Mouse (Mus musculus) heart, postnatal 0 days (tissue): ENCODE data around the gene C87414.
"Not testable (repeated sequence)": the region's sequence is repeated elsewhere in the genome, so short reads cannot be mapped to it uniquely, and the experiment has no call there.

Experiments
- CTCF ChIP-seq: IDR thresholded peaks from 2 replicates; pipeline ENCODE4 v1.5.1; 2016; ENCODE audit warnings: antibody characterized with exemption, control low read depth, low read depth
- EP300 ChIP-seq: IDR thresholded peaks from 2 replicates; pipeline ENCODE4 v1.6.1; 2016; ENCODE audit warnings: antibody characterized with exemption, low read depth

DNA sequence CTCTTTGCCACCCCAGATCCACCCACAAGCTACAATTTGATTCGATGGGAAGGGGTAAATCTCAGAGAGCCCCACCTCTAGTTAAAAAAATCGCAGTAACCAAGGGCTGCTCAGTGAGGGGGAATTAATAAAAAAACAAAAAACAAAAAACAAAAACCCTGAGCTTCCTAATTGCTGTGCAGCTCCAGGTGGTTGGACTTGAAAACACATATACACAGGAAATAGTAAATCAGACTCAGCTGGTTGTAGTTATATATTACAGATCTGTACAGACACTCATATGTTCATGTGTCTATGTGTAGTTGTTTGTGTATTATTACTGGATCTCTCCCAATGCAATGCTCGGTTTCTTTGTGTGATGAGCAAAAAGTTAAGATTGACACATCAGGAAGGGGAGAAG lies at the start of gene C87414:
- TF ChIP-seq CTCF, EP300: not testable (repeated sequence)
